Mouse (Mus musculus) heart, postnatal 14 days (tissue): Measurements from ENCODE around the gene Nop16. TPM values are rescaled to one million over a fixed set of nuclear protein-coding genes. Genes with fewer than 3 reads are reported as not detected.

Experiments used
- DNase-seq, 2 experiments: peaks; one replicate each; pipeline ENCODE4 v3.0.0; 2021 to 2022
- intact Hi-C: fragments of 180-260 bp; cut with DNase I; formaldehyde crosslinking; loops from one replicate; pipeline ENCODE4 v1.15.1; 2025
- total RNA-seq, 2 experiments: library from RNA; stranded (reverse); gene quantifications; 2 replicates each; pipeline ENCODE4 v1.2.3; 2021

Nop16 gene
- total RNA-seq, 2 experiments from 2014 or later = 14.7 to 15.1 TPM

DNA sequence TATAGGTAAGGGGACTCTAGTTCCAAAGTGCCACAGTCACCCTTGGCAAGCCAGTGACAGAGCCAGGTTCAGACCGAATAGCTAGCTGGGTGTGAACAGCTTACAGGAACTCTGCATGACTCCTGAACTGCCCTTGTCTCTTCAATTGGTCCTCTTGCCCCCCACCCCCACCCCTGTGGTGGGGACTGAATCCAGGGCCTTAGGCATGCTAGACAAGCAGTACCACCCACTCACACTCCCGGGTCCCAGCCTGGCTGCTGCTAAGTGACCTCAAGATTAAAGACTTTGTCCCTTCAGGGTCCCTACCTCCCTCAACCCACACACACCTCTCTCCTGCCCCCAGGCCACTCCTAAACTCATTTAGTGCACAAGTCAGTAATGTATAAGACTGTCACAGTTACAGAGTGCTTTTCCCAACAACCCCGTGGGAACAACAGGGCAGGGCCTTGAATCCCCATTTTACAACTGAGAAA is 12.8 kb upstream of the Nop16 start:
- intact Hi-C loops = no loop called here
- DNase-seq = no peak

DNA sequence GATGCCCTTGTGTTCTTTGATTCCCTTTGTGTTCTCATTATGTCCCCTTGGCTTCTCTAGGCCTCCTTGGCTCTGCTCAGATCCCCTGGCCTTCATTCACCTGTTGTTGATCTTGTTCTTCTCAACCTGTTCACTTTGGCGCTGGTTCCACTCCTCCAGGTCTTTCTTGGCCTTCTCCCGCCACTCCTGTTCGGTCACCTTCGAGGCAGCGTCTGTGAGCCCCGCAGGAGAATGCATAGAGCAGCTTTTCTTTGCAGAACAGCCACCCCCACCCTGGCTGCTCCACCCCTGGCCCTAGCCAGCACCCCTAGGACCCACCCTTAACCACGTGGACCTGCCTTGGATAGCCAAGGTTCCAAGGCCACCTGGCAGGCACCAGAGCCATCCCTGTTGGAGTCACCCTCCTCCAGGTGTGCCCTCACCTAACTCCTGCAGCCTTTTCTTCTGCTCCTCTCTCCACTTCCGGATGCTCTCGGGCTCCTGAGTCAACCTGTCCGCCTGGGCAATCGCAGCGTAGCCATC is 8.8 kb upstream of the Nop16 start:
- intact Hi-C loops = no loop called here

DNA sequence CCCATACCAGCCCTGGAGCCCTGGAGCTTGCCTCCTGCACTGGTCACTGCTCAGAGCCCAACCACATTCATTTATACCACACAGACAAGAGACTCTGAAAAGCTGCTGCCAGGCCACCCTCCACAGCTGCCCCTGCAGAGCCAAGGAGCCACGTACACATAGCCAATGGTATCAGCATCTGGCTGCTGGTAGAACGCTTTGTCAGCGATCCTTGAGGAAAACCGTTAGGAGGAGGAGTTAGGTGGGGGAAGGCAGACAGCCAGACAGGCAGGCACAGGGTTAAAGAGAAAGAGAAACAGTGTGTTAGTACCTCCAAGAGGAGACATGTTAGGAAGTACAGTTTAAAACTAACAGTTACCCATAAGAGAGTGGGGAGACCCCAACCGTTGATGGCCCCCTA is 7.0 kb upstream of the Nop16 start:
- intact Hi-C loops = no loop called here
- DNase-seq = no peak

More for the DNA sequence above, 8.8 kb upstream of the Nop16 start:
- no peak for DNase-seq

DNA sequence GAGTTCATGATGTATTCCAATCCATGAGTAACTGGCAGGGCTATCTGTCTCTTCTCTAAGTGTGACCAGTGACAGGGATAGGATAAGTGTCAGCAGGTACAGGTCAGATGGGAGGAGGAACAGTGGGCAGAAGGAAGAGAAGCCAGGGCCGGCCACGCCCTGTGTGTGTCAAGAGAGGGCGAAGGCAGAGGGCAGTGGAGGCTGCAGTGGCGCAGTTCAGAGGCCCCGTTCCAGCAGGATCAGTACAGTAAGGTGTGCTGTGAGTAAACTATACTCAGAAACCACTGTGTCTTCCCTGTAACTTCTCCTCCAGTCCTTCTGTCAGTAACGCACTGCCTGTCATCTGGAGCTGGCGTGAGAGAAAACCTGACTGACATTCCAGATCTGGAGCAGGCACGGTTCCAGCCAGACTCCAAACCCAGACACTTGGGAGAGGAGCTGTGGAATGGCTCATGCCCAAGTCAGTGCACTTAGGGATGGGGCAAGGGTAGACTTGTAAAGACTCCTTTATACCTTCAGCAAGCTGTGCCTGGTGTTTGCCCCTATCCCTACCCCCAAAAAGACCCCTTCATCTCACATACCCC is 6.3 kb upstream of the Nop16 start:
- intact Hi-C loops = no loop called here
- peak in 1 of 2 experiments; percentile 43 for DNase-seq

DNA sequence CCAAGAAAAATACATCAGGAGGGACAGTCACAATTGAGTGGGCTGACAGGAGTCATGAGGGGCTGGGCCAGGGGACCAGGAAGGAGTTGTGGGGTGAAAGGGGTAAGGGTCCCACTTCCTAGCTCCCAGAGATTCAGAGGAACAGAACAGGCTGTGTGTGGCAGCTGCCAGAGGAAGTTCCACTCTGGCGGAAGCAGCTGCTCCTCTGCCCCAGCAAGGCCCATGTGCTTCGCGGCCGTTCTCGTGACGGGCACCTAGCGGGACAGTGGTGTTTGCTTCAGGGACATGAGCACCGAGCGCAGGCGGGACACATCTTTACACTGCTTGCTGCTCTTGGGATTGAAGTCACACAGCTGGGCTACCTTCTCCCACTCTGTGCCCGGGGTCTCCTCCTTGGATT is 3.7 kb upstream of the Nop16 start:
- DNase-seq = no peak
- intact Hi-C loops = no loop called here

DNA sequence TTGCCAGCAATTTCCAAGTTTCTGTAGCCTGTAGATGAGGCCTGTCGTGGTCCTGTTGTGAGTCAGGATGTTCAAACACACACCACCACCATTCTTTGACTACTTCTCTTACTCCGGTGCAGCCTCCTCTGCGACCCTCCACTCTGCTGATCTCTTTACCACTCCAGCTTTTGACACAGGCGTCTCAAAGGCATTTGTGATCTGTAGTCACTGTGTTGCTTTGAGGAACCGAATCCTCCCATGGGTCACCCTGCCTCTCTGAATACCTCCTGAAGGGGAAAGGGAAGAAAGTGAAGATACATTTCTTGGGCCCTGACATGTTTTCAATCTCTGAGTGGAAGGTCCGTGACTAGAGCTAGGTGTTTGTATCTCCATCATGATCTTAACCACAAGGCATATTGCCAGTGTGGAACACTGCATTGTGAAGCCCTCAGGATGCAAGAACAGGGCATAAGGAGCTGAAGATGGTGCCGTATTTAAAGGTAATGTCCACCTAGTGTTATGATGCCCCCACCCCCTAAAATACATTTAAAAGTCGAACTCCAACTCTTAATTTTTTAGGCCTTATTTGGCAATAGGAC is 2.0 kb upstream of the Nop16 start:
- no peak for DNase-seq
- intact Hi-C loops = loop anchor here (2.0 kb wide), 1 partner anchor 19 kb away; the partner anchor contains the start of gene Cltb

DNA sequence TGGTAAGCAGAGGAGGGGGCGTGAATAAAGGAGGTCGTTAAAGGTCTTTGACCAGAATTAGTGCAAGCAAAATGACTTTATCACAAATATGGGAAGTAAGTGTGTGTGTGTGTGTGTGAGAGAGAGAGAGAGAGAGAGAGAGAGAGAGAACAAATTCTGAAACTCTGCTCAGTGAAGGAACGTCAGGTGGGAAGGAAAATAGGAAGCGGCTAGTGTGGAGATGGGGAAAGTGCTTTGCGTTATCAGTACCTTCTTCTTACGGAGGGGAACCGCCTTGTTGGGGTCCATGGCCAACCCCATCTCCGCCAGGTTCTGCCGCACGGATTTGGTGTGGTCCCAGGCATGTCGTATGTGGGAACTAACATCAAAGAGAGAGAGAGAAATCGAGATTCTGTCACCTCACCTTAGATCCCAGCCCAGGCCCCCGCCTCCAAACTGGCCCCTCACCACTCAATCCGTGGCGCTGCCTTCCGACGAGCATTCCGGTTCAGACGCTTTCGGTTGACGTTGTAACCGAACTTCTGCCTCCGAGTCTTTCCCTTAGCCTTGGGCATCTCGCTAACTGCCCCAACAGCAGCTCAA is 385 bp downstream of the Nop16 start:
- intact Hi-C loops = no loop called here
- no peak for DNase-seq

DNA sequence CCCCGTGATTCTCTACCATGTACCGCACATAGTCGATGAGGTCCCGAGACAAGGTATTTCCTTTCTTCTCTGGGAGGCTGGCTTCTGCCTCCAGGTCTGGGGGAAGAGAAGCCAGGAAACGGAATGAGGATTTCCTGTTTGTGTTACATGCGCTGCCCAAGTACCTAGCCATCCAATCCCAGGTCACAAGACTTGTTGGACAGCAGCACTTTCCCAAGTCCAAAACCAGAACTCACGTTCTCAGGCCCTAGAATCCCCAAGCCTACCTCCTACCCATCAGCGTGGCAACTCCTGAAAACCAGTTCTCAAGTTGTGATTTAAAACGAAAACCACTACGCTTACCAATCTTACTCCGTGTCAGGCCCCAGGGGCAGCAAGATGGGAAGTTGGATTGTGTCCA is 4.1 kb downstream of the Nop16 start:
- DNase-seq = no peak
- intact Hi-C loops = no loop called here

DNA sequence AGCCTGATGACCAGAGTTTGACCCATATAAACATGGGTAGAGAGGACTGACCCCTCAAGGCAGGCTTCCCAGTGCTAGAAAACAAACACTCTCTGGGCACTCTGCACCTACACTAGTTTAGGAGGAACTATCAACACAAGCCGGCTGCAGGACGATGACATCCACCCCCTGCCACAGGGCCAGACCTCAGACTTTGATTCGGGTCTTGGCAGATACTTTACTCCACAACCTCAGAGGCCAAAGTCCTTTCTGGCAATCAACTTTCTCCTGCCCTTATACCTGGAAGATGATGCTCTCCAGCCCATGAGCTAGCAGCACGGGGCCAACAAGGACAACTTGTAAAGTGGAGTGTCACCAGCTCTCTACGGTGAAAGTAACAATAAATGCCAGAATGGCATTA is 7.0 kb downstream of the Nop16 start:
- intact Hi-C loops = no loop called here
- no peak for DNase-seq

DNA sequence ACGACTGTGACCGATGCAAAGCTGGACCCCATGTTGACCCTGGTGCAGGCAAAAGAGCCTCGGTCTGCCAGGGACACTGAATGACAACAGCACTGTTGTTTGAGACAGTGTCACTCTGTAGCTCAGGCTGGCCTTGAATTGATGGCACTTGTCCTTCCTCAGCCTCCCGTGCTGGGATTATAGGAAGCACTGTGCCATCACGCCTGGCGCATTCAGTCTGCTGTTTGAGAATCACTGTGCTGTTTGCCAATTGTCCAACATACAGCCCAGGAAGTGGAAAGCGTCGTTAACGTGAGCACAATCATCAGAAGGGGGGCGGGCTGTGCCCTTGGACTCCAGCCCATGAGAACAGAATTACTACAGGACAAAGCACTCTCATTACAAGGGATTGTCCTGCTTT is 7.8 kb downstream of the Nop16 start:
- DNase-seq = no peak
- intact Hi-C loops = no loop called here

DNA sequence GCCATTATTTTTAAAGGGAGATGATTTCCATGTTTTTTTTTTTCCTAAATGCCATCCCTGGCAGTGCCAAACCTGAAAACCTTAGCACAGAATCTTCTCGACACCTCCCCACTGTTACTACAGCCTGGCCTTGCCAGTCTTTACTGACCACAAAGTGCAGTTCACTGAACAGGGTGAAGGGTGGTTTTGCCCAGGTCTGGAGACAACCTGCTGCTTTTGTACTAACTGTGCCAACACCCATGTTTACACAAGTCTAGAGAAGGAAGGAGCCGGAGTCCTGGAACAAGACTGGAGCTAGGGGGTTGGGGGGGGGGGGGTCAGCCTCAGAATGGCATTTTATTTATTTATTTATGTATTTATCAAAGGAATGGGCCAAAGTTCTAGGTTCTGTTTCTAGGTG is 8.5 kb downstream of the Nop16 start:
- intact Hi-C loops = no loop called here
- no peak for DNase-seq

DNA sequence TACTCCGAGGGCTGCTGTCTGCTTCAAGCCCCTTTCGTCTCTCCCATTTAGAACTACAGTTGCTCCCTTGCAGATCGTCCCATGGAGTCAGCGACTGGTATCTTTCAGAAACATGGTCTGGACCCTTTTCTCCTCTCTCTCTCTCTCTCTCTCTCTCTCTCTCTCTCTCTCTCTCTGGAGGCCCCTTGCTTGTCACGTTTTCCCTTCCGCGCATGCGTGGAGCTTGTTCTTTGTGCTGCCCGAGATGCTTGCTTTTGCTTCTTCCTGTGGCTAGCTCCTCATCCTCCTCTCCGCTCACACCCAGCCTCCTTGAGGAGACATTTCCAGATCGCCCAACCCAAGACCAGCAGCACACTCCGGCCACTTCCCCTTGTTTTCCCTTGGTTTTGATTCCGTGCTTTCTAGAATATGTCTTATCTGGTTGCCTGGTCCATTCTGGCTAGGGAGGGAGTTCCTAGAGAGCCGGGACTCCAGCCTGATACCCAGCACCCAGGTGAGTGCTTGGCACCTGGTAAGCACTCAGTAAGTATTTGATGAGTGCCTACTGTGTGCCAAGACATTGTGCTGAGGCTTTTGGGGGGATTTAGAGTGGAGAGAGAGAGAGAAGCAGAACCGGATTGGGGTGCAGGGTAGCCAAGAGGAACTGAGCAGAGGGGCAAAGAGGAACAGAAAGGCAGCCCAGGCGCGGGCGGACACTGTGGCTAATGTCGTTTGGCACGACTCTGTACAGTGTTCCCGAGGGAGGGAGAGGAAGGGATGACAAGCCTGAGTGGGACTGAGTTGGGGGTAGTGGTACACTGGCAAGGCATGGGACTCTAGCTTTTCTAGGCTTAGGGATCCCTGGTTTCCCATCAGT is 12.0 kb downstream of the Nop16 start:
- intact Hi-C loops = no loop called here
- DNase-seq = no peak

DNA sequence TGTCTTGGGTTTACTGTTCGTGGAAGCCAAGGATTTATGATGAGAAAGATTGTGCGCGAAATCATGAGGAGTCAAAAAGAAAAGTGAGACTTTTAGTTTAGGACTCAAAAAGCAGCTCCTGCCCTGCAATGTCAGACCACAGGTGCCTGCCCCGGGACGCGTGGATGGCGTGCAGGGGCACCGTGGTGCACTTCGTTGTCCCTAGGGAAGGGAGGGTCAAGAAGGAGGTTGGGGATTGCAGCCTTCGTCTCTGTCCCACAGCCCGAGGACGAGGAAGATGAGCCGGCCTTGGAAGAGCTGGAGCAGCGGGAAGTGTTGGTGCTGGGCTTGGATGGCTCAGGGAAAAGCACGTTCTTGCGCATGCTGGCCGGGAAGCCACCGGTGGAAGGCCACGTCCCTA is 14.4 kb downstream of the Nop16 start:
- DNase-seq = no peak
- intact Hi-C loops = no loop called here

DNA sequence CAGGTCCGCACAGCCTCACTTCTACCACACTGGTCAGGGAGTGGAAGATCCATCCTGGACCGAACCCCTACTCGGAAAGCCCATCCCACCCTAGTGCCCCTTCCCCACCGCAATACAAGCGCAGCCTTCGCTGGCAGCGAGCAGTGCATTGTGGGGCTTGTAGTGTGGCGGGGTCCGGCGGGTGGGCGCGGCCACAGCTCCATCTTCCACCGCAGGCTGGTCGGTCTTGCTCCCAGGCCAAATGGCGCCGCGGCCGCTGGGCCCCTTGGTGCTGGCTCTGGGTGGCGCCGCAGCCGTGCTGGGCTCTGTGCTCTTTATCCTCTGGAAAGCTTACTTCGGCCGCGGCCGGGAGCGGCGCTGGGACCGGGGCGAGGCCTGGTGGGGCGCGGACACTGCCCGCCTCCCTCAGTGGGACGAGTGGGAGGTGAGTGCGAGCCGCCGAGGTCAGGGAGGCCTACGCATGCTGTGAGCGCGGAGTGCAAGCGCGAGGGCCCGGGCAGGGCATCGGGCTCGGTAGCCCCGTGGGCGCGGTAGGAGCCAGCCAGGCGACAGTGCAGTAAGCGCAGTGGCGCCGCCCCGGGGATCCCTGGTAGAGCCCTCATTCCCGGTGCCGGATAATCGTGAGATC is 14.9 kb downstream of the Nop16 start, which contains the start of gene Arl10:
TSS of gene Arl10 (plus strand) at position 162 of the 628 bp plus-strand sequence.
- intact Hi-C loops = no loop called here

DNA sequence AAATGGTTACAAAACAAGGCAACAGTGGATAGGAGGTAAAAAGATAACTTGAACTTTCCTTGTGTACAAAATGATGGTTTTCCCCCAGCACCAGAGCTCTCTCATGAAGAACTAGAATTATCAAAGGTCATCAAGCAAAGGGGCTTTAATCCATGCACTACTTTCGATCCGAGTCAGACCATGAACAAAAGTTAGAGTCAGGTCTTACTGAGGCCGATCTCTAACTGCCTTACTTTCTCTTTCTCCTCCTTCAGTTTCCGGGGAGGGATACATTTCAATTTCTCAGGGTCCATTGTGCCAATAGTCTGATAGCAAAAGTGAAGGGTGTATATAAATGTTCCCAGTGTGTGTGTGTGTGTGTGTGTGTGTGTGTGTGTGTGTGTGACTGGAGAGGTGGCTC is 17.3 kb downstream of the Nop16 start:
- intact Hi-C loops = no loop called here
- DNase-seq = no peak

More for the DNA sequence above, 14.9 kb downstream of the Nop16 start, which contains the start of gene Arl10:
- DNase-seq = peak; percentile 80

DNA sequence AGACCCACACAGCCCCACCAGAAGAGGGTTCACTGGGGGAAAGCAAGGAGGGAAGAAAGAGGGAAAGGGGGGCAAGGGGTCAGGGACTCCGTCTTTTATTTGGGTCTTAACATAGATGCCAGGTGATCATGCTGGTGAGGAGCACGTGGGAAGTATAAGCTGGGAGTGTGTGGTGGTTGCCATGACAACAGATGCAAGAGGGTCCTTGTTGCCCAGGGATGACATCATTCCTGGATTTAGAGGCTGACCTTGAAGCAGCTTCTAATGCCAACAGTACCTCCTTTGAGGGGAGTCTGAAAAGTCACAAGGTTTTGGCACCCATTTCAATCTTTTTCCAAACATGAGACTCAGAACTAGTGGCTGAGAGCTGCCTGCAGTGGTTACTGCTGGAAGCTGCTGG is 18.3 kb downstream of the Nop16 start:
- intact Hi-C loops = no loop called here
- no peak for DNase-seq

DNA sequence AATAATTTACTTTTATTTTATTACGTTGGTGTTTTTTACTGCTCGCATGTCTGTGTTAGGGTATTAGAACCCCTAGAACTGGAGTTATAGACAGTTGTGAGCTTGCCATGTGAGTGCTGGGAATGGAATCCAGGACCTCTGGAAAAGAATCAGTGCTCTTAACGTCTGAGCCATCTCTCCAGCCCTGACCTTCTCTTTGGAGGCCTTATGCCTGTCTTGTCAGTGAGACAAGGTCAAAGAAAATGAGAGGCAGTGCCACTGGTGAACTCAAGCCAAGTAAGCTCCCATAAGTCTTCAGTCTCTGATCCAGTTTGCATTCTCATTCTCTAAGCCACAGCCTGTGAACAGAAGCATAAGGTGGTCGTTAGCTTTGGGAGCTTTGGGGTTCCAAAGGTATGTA is 19.2 kb downstream of the Nop16 start:
- intact Hi-C loops = no loop called here
- no peak for DNase-seq

DNA sequence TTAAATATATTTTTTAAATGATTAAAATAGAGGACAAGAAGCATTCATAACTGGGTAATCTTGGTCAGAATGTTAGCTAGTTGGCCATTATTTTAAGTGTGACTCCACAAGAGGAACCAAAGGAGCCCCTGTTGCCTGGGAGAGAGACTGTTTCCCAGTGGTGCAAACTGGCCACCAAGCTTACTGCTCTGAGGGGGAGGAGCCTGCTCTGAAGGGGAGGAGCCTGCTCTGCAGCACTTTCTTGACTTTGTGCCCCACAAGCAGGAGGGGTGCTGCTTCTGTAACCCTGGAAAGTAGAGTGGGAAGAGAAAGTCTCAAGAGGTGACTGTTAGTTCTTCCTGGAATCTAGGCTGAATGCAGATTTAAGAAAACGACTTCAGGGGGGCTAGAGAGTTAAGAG is 20.6 kb downstream of the Nop16 start:
- no peak for DNase-seq
- intact Hi-C loops = no loop called here

DNA sequence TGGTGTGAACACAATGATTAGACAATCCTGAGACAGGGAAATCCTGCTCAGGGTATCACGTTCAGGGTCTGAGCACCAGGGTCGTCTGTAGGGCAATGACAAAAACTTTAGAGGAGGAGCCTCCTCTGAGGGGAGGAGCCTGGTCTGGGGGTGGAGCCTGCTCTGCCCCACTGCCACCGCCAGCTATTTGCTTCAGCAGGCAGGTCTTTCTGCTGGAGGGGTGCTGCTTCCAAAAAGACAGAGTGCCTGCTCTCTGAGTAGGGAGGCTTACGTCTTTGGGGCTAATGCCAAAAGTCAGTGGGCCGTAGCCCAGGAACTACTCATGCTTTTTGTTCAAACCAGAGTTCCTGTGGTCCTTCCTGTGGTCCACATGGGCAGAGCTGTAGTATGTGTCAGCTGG is 21.5 kb downstream of the Nop16 start:
- intact Hi-C loops = no loop called here
- no peak for DNase-seq

DNA sequence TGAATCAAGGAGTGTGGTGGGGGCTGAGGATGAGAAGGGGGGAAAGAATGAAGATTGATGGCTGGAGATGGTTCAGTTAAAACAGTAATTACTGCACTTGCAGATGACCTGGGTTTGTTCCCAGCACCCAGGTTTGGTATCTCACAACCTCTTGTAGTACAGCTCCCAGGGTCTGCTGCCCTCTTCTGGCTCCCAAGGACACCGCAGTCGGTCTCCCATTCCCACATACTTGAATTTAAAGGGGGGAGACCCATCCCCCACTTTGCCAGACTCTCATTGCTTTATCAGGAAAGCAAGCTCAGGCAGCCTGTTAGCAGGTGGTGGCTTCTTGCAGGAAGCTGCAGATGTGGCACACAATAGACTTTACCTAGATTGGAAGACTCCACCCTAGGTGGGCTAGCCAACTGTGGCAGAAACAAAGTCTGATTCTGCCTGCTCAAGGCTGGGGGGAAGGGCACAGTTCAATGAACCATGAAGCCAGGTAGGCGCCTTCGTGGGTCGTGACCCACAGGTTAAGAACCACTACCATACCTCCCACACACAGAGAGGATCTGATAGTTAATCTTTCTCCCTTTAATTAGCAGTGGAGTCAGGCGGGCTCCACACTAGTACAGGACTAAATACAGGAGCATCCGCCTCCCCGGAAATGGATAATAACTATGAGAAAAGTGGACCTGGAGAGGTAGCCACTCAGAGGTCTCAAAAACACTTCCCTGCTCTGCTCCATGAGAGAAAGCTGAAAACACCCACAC is 24.1 kb downstream of the Nop16 start:
- intact Hi-C loops = loop anchor here (2.0 kb wide), 1 partner anchor 45 kb away; the partner anchor contains the start of gene Cltb
- peak; percentile 44 to 61 for DNase-seq
